Mouse (Mus musculus) heart, adult 2 months (tissue): Measurements from ENCODE around the gene Slc9a2. TPM values are rescaled to one million over a fixed set of nuclear protein-coding genes. Genes with fewer than 3 reads are reported as not detected.

Experiments
- DNase-seq, 2 experiments: peaks; one replicate each; pipeline ENCODE4 v3.0.0; 2021
- H3K27ac ChIP-seq: fragments of 200-600 bp; 2 replicates; pipeline ENCODE4 v1.8.1; 2022
- H3K27me3 ChIP-seq: fragments of 200-500 bp; 2 replicates; pipeline ENCODE4 v1.6.1; 2012; ENCODE audit warnings: mild to moderate bottlenecking, low read length, inconsistent platforms, mixed read lengths; ENCODE audit not compliant: control insufficient read depth, insufficient read depth
- H3K36me3 ChIP-seq: fragments of 200-500 bp; 2 replicates; pipeline ENCODE4 v1.6.1; 2012; ENCODE audit warnings: low read length, inconsistent platforms; ENCODE audit not compliant: control insufficient read depth, insufficient read depth
- H3K4me1 ChIP-seq: fragments of 200-500 bp; 2 replicates; pipeline ENCODE4 v1.6.1; 2011; ENCODE audit warnings: low read length; ENCODE audit not compliant: control insufficient read depth, insufficient read depth
- H3K4me3 ChIP-seq: fragments of 200-600 bp; 2 replicates; pipeline ENCODE4 v1.8.1; 2022
- H3K79me2 ChIP-seq: fragments of 200-500 bp; replicated peaks from 2 replicates; pipeline ENCODE4 v1.6.1; 2012; ENCODE audit warnings: mild to moderate bottlenecking, inconsistent platforms, low read length, moderate library complexity, mixed read lengths; ENCODE audit not compliant: control insufficient read depth, insufficient read depth
- H3K9ac ChIP-seq: fragments of 200-500 bp; 2 replicates; pipeline ENCODE4 v1.6.1; 2012; ENCODE audit warnings: low read depth, mild to moderate bottlenecking, control low read depth, inconsistent platforms, low read length, mixed read lengths
- CTCF ChIP-seq: fragments of 200-600 bp; IDR thresholded peaks from 2 replicates; pipeline ENCODE4 v1.8.1; 2022; ENCODE audit warnings: antibody characterized with exemption, mild to moderate bottlenecking, moderate library complexity
- EP300 ChIP-seq: fragments of 200-500 bp; IDR thresholded peaks from 2 replicates; pipeline ENCODE4 v1.6.1; 2011; ENCODE audit warnings: low read depth, low read length, control low read depth; ENCODE audit not compliant: insufficient read depth
- POLR2A ChIP-seq: fragments of 200-500 bp; IDR thresholded peaks from 2 replicates; pipeline ENCODE4 v1.6.1; 2011; ENCODE audit warnings: mild to moderate bottlenecking, low read depth, low read length, control low read depth; ENCODE audit not compliant: insufficient read depth
- WGBS: fragments of 180-500 bp; shearing (Covaris S2); methylation state at CpG from one replicate; pipeline ENCODE4 v1.1.7; 2018; 5-methylcytosine and 5-hydroxymethylcytosine counted together
- intact Hi-C: fragments of 180-260 bp; cut with DNase I; formaldehyde crosslinking; loops from one replicate; pipeline ENCODE4 v1.15.1; 2025
- polyA plus RNA-seq: library from polyadenylated mRNA; depleted of rRNA; stranded (reverse); fragments of >200 nt; gene quantifications from 2 replicates; pipeline ENCODE4 v1.2.3, GENCODE M21; 2012
- total RNA-seq, 2 experiments: library from RNA; stranded (reverse); gene quantifications; 2 replicates each; pipeline ENCODE4 v1.2.3; 2021

Slc9a2 gene
- total and polyA plus RNA-seq, 3 experiments: 1.3 to 3.2 (median 1.4) TPM

DNA sequence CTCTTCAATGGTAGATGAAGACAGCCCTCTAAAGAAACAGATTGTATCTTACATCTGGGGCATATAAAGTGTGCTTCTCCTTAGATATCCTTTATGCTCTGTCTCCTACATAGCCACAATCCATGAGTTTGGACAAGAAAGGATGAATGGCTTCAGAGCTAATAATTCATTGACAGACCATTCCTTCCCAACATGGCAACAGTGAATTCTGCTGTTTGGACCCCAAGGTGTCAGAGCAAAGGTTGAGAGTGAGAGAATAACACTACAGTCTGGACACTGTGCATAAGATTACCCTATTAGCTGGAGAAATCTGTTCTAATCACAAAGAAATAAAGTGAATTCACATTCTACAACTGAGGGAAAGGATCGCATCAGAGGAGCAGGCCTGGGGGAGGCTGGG is 115.1 kb downstream of the Slc9a2 start:
- H3K9ac ChIP-seq: no peak overlapping the region
- H3K27me3 ChIP-seq: no peaks in the 10 kb centered on the region
- no peak overlapping the region for H3K4me3 ChIP-seq
- DNase-seq: no peak
- peaks cover 3% of the 10 kb centered on the region; the same call in 1 of the 2 replicates for H3K36me3 ChIP-seq
- 88% methylated on average over 1 of the region's 1 CpGs for WGBS
- no peaks in the 10 kb centered on the region for H3K79me2 ChIP-seq
- TF ChIP-seq POLR2A: no peak
- no peak for TF ChIP-seq EP300
- TF ChIP-seq CTCF: no peak
- H3K27ac ChIP-seq: no peak overlapping the region
- intact Hi-C loops: no loop called here
- 0 out of 2 replicates have a peak, but pooled peaks cover 1% of the 10 kb centered on the region for H3K4me1 ChIP-seq

- Histone ChIP-seq H3K36me3 (no peaks in the 10 kb centered on the region), H3K27ac (no peak overlapping the region), H3K79me2 (no peaks in the 10 kb centered on the region), H3K4me3 (no peak overlapping the region), H3K27me3 (no peaks in the 10 kb centered on the region), H3K4me1 (0 out of 2 replicates have a peak, but pooled peaks cover 1% of the 10 kb centered on the region), H3K9ac (no peak overlapping the region)
- peak; percentile 58 to 64 for DNase-seq
- intact Hi-C loops: no loop called here
- TF ChIP-seq CTCF: peak; percentile 93
- no peak for TF ChIP-seq POLR2A
- 0 out of 2 replicates have a peak, but pooled peaks have one; percentile 26 for TF ChIP-seq EP300
- WGBS: 12% methylated on average over 5 of the region's 5 CpGs
These were observed 117.0 kb downstream of the Slc9a2 start for GRCm38 (mm10) chr1:40797348-40797747.

DNA sequence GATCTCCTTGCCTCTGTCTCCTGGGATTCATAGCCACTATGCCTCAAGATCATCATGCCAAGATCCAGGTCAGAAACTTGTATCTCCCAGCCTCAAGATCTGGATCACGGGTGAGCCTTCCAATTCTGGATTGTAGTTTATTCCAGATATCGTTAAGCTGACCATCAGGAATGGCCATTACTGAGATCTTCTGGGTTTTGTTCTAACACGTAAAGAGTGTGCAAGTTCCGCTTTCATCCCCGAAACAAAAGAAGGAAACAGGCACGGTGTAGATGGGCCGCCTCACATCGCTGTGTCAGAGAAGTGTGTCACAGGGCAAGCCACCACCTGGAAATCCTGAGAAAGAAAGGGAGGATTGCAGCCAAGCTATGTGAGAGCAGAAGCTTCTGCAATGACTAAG is 118.7 kb downstream of the Slc9a2 start:
- peak; percentile 18 to 24 for DNase-seq
- TF ChIP-seq CTCF: no peak
- no peak for TF ChIP-seq POLR2A
- TF ChIP-seq EP300: no peak
- Histone ChIP-seq H3K27me3 (no peaks in the 10 kb centered on the region), H3K9ac (no peak overlapping the region), H3K36me3 (no peaks in the 10 kb centered on the region), H3K4me1 (0 out of 2 replicates have a peak, but pooled peaks cover 1% of the 10 kb centered on the region), H3K4me3 (no peak overlapping the region), H3K27ac (no peak overlapping the region; the same call in 1 of the 2 replicates), H3K79me2 (no peaks in the 10 kb centered on the region)
- intact Hi-C loops: no loop called here
- 58% methylated on average over 8 of the region's 8 CpGs for WGBS

DNA sequence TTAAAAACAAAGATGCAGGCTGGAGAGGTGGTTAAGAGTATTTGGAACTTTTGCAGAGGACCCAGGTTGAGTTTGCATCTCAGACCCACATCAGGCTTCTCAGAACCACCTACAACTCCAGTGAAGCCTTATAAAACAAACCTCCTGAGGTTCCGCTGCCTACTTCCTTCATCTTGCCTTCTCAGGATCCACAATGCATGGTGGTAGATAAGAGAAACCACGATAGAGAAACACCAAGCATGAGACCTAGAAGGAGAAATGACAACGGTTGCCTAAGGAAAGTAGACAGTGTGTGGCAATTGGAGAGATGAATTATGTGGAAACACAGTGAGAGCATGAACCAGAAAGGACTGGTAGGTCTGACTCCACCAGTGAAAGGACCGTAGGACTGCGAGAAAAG is 120.5 kb downstream of the Slc9a2 start:
- 81% methylated on average over 5 of the region's 5 CpGs for WGBS
- no peak overlapping the region for H3K27ac ChIP-seq
- intact Hi-C loops: no loop called here

GRCm38 (mm10) chr1:40802759-40803158 is 122.4 kb downstream of the Slc9a2 start:
- Histone ChIP-seq H3K9ac (no peak overlapping the region), H3K4me3 (no peak overlapping the region), H3K4me1 (no peaks in the 10 kb centered on the region; the same call in 1 of the 2 replicates), H3K79me2 (no peaks in the 10 kb centered on the region), H3K36me3 (peaks cover 3% of the 10 kb centered on the region; the same call in 1 of the 2 replicates), H3K27me3 (no peaks in the 10 kb centered on the region), H3K27ac (no peak overlapping the region)
- WGBS: 18% methylated on average over 3 of the region's 3 CpGs
- intact Hi-C loops: loop anchor here (1.0 kb wide), 1 partner anchor 42 kb away; no protein-coding TSS in a partner anchor
- peak; percentile 97 for TF ChIP-seq CTCF
- TF ChIP-seq POLR2A: no peak
- peak in 1 of 2 experiments; percentile 48 for DNase-seq

More for the DNA sequence above, 120.5 kb downstream of the Slc9a2 start:
- H3K79me2 ChIP-seq: no peaks in the 10 kb centered on the region
- H3K9ac ChIP-seq: no peak overlapping the region
- H3K4me3 ChIP-seq: no peak overlapping the region
- H3K27me3 ChIP-seq: no peaks in the 10 kb centered on the region
- no peak for DNase-seq
- peaks cover 3% of the 10 kb centered on the region; the same call in 1 of the 2 replicates for H3K36me3 ChIP-seq
- no peak for TF ChIP-seq EP300
- no peak for TF ChIP-seq POLR2A
- no peak for TF ChIP-seq CTCF
- H3K4me1 ChIP-seq: peaks cover 1% of the 10 kb centered on the region; the same call in 1 of the 2 replicates

DNA sequence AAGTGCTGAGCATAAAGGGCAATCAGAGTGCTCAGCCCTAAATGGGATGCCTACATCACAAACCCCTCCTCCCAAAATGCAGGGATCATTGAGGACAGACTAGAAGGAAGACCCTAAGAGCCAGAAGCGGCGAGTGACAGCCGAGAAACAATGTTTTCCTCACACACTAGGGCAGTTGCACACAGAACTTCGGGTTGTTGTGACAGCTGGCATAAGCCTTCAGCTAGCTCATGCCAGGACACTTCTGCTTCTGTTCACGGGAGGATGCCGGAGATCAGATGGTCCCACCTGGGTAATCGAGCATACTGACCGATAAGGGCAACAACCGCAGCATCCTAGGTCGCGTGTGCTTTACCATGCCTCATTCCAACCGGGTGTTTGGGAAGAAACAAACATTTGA is 123.7 kb downstream of the Slc9a2 start:
- no peaks in the 10 kb centered on the region for H3K79me2 ChIP-seq
- no peak for TF ChIP-seq CTCF
- TF ChIP-seq EP300: no peak
- TF ChIP-seq POLR2A: no peak
- H3K9ac ChIP-seq: no peak overlapping the region
- no peak overlapping the region; the same call in 1 of the 2 replicates for H3K27ac ChIP-seq
- no peaks in the 10 kb centered on the region for H3K27me3 ChIP-seq
- no peak overlapping the region for H3K4me3 ChIP-seq
- H3K36me3 ChIP-seq: peaks cover 3% of the 10 kb centered on the region
- intact Hi-C loops: no loop called here
- DNase-seq: no peak
- H3K4me1 ChIP-seq: peaks cover 1% of the 10 kb centered on the region; the same call in 1 of the 2 replicates
- WGBS: 74% methylated on average over 12 of the region's 12 CpGs
